Mouse (Mus musculus) gastrocnemius, postnatal 10 days (tissue): Measurements from ENCODE around the gene Axin1. TPM values are rescaled to one million over a fixed set of nuclear protein-coding genes. Genes with fewer than 3 reads are reported as not detected.
A peak's percentile ranks its signal among the peaks of the same experiment; 100 is the strongest.
"Not testable (repeated sequence)": the region's sequence is repeated elsewhere in the genome, so short reads cannot be mapped to it uniquely, and the experiment has no call there.

Source experiments
- DNase-seq: peaks from one replicate; pipeline ENCODE4 v3.0.0; 2021; ENCODE audit warnings: mixed read lengths
- total RNA-seq, 2 experiments: library from RNA; stranded (reverse); gene quantifications; 2 replicates each; pipeline ENCODE4 v1.2.3; 2021

Axin1 gene
- total RNA-seq, 2 experiments from 2014 or later: 19.3 to 23.1 TPM

DNA sequence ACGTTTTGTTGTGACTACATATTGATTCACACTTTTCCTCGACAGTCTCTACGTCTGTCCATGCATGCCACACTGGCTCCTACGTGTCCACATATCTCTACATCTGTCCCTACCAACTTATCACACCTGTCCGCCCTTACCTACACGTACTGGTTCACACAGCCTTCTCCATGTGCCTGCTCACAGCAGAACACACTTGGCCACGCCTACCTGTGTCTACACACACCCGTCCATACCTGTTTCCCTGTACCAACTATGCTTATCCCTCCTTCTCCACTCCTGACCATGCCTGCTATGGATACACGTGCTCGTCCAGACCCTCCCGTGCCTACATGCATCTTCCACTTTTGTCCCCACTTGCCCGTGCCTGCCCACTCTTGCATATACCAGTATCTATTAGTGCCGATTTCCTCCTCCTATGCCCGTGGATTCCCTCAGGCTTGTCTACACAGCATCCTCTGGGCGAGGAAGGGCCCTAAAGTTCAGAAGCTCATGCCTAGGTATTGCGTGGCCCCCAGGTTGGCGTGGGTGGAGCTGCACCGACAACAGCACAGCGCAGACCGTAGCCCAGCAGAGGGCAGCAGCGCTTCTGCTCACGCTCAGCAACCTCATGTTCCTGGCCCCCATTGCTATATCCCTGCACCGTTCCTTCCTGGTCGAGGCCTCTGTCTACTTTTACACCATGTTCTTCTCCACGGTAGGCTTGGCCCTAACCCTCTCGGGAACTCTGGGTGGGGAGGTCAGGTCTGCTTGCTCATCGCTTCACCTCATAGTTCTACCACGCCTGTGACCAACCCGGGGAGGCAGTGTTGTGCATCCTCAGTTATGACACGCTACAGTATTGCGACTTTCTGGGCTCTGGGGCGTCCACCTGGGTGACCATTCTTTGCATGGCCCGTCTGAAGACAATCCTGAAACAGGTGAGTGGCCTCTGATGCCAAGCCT, 18.4 kb upstream of the Axin1 start:
- DNase-seq: peak; percentile 61

DNA sequence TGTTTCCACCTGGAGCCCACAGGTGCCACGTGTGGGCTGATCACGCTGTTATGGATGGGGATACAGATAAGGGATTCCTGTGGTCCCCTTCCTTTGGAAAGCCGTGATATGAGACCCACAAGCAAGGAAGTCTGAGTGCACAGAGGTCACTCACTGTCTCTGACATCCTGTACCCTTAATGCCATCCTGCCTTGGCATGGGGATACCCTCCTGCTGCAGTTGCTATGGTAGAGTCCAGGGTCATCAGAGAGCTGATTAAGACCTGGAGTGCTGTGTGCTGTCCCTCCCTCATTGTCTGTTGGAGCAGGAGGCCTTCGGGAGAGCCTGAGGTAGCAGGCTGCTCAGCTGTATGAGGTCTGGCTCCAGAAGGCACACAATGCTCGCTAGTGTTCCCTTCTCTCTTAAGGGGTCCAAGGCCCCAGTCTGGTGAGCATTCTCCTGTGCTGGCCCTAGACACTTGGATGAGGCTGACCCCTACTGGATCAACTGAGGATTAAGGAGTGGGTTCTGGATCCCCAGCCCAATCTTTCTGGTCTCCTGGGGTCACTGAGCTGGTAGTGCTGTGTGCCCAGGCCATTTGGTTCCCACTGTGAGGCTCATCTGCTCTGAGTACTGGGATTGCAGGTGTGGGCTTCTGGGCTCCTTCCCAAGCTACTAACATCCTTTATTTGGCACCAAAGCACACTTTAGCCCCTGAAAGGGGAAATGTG, 15.9 kb upstream of the Axin1 start:
- DNase-seq: no peak

- peak; percentile 95 for DNase-seq
Measured at GRCm38 (mm10) chr17:26123267-26123684, 15.2 kb upstream of the Axin1 start, which contains the start of gene Mrpl28. TSS of gene Mrpl28 (plus strand) at chr17:26123500.

GRCm38 (mm10) chr17:26124560-26124959, 13.9 kb upstream of the Axin1 start:
- DNase-seq: no peak

DNA sequence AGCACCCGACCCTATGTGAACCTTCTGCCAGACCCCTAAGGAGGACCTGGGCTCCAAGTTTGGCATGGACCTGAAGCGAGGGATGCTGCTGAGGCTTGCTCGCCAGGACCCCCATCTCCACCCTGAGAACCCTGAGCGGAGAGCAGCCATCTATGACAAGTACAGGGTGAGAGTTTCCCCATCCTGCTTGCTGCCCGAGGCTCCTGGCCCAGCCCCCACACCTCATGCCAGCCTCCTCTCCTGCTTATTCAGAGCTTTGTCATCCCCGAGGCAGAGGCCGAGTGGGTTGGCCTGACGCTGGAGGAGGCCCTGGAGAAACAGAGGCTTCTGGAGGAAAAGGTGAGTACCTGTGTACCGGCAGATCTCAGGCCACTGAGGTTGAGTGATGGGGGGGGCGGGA, 13.3 kb upstream of the Axin1 start:
- no peak for DNase-seq

DNA sequence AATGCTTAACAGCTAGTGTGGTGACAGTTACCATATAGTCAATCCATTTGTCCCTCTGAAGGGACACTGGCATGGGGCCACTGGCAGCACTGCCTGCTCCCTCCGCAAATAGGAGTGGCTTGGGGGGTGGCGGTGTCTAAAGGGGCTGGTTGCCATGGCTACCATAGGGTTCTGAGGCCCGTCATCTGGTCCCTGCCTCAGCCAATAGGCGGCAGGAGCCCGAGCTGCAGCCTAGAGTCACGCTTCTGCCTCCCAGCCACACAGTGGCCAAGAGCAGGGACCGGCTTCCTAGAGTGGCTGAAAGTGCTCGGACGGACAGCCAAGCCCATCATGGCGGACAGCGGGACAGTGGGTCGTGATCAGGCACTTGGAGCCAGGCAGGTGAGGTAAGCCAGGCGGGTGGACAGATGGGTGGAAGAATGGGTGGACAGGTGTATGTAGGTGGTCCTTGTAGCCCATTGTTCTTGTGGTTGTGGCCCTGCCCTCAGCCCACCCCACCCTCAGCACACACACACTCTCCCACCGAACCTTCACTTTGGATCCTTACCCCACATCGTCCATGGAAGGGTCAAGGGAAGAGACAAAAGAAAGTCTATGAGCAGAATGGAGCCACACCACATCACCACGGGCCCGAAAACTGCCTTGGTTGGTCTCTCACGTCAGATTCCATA, 7.3 kb upstream of the Axin1 start:
- DNase-seq: no peak

- DNase-seq: no peak
Measured at GRCm38 (mm10) chr17:26131856-26132853, 6.3 kb upstream of the Axin1 start.

DNA sequence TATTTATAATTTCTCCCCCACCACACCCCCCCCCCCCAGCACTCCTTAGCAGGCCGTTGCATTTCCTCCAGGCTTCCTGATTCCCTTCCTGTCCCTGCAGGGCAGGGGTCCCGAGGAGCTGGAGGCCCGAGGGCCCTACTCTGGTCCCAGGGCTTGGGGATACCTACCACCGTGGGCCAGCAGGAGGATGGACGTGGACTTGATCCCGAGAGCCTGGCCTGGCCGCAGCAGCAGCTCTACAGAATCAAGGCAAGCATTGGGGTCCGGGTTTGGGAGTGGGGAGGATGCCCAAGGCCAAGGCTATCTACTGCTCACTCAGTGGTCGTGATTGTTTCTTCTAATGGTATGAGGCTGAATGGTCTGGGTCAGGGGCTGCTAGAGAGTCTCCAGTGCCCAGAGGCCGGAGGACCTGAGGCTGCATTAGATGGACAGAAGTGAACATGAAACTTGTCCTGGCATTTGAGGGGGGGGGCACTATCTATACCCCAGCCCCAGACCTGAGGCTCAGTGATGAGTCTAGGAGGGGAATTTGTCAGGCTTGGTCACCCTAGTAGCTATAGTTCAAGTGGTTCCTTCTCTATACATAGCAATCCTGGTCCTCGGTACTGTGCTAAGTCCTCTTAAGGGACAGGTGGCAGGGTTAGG, 1.3 kb upstream of the Axin1 start:
- no peak for DNase-seq

GRCm38 (mm10) chr17:26137751-26138130, 747 bp upstream of the Axin1 start:
- DNase-seq: no peak

GRCm38 (mm10) chr17:26138901-26139381, 453 bp downstream of the Axin1 start:
- no peak for DNase-seq

GRCm38 (mm10) chr17:26142796-26143195, 4.3 kb downstream of the Axin1 start:
- DNase-seq: no peak

DNA sequence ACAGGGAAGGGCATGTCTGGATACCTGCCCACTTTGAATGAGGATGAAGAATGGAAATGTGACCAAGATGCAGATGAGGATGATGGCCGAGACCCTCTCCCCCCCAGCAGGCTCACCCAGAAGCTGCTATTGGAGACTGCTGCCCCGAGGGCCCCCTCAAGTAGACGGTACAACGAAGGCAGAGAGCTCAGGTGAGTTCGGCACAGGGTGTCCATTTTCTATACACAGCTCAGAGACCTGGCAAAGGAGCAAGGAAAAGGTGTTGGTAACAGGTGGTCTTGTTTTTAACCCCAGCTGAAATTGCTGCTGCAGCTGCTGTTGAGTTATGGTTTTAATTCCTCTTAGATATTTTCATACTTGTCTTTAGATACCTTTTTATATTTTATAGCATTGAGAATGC, 4.9 kb downstream of the Axin1 start:
- no peak for DNase-seq

DNA sequence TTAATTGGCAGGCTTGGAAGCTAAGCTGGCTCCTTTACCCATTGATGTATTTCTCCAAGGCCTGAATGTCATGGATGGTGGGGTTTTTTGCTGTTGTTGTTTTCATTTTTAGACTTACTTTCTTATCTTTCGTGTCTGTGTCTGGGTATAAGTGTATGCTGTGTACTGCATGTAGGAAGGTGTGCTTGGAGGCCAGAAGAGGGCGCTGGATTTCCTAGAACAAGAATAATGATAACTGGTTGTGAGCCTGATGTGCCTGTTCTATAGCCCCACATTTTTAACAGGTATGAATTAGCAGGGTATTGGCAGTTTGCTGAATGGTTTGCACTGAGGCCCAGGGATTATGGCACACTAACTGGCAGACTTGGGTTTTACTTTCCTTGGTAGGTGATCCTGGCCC, 10.6 kb downstream of the Axin1 start:
- DNase-seq: no peak

- no peak for DNase-seq
Measured at GRCm38 (mm10) chr17:26151886-26152630, 13.6 kb downstream of the Axin1 start.

GRCm38 (mm10) chr17:26162736-26163135, 24.2 kb downstream of the Axin1 start:
- no peak for DNase-seq

- DNase-seq: no peak
Measured at GRCm38 (mm10) chr17:26168039-26168438, 29.6 kb downstream of the Axin1 start.

DNA sequence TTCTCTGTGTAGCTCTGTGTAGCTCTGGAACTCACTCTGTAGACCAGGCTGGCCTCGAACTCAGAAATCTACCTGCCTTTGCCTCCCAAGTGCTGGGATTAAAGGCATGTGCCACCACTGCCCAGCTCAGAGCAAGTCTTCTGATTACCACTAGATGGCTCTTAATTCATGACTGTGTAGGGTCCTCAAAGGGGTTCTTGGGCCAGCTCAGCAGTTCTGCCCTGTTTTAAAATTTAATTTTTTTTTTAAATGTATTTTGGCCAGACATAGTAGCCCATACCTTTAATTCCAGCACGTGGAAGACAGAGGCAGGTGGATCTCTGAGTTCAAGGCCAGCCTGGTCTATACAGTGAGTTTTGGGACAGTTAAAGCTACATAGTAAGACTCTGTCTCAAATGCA, 36.8 kb downstream of the Axin1 start:
- DNase-seq: not testable (repeated sequence)

GRCm38 (mm10) chr17:26178611-26179010, 40.1 kb downstream of the Axin1 start:
- DNase-seq: no peak

- DNase-seq: no peak
Measured at GRCm38 (mm10) chr17:26181179-26181578, 42.7 kb downstream of the Axin1 start.

GRCm38 (mm10) chr17:26187592-26187991, 49.1 kb downstream of the Axin1 start:
- no peak for DNase-seq
